Mouse (Mus musculus) thymus, postnatal 36 days (tissue): ENCODE measurements around the gene Ugt1a10.
"Not testable (repeated sequence)": the region's sequence is repeated elsewhere in the genome, so short reads cannot be mapped to it uniquely, and the experiment has no call there.

Experiments
- DNase-seq, 2 experiments: peaks; one replicate each; pipeline ENCODE4 v3.0.0; 2022; ENCODE audit warnings: mixed read lengths in 2 of 2

Ugt1a10 gene

GRCm38 (mm10) chr1:88215466-88216380 lies 160.5 kb downstream of the Ugt1a10 start:
- no peak for DNase-seq

- no peak for DNase-seq
Measured at GRCm38 (mm10) chr1:88216551-88216950, 161.4 kb downstream of the Ugt1a10 start.

GRCm38 (mm10) chr1:88217144-88217543 lies 162.0 kb downstream of the Ugt1a10 start:
- peak in 1 of 2 experiments; percentile 15 for DNase-seq

- no peak for DNase-seq
Measured at GRCm38 (mm10) chr1:88217576-88217975, 162.4 kb downstream of the Ugt1a10 start.

- DNase-seq = peak in 1 of 2 experiments; percentile 12
Measured at GRCm38 (mm10) chr1:88218051-88218450, 162.9 kb downstream of the Ugt1a10 start.

- no peak for DNase-seq
Measured at GRCm38 (mm10) chr1:88218591-88218990, 163.4 kb downstream of the Ugt1a10 start.

GRCm38 (mm10) chr1:88219054-88219453 lies 163.9 kb downstream of the Ugt1a10 start:
- DNase-seq = no peak

GRCm38 (mm10) chr1:88220336-88220735 lies 165.1 kb downstream of the Ugt1a10 start:
- DNase-seq = no peak

GRCm38 (mm10) chr1:88222216-88222615 lies 167.0 kb downstream of the Ugt1a10 start:
- no peak for DNase-seq

GRCm38 (mm10) chr1:88223011-88223515 lies 167.9 kb downstream of the Ugt1a10 start:
- DNase-seq = not testable (repeated sequence)

GRCm38 (mm10) chr1:88223591-88223990 lies 168.4 kb downstream of the Ugt1a10 start:
- no peak for DNase-seq

- DNase-seq = no peak
Measured at GRCm38 (mm10) chr1:88224029-88224776, 169.0 kb downstream of the Ugt1a10 start.

GRCm38 (mm10) chr1:88225301-88225700 lies 170.1 kb downstream of the Ugt1a10 start:
- DNase-seq = not testable (repeated sequence)

- no peak for DNase-seq
Measured at GRCm38 (mm10) chr1:88225741-88226140, 170.6 kb downstream of the Ugt1a10 start.

GRCm38 (mm10) chr1:88226670-88227379 lies 171.6 kb downstream of the Ugt1a10 start, which contains the start of gene Mroh2a:
Gene Mroh2a (plus strand): TSS chr1:88226986.
- DNase-seq = peak in 1 of 2 experiments; percentile 2

GRCm38 (mm10) chr1:88227482-88227881 lies 172.3 kb downstream of the Ugt1a10 start:
- peak in 1 of 2 experiments; percentile 3 for DNase-seq

- DNase-seq = peak; percentile 6 to 12
Measured at GRCm38 (mm10) chr1:88228121-88228520, 172.9 kb downstream of the Ugt1a10 start.

- DNase-seq = peak in 1 of 2 experiments; percentile 4
Measured at GRCm38 (mm10) chr1:88229566-88229965, 174.4 kb downstream of the Ugt1a10 start.

GRCm38 (mm10) chr1:88229986-88230385 lies 174.8 kb downstream of the Ugt1a10 start:
- peak in 1 of 2 experiments; percentile 7 for DNase-seq

- no peak for DNase-seq
Measured at GRCm38 (mm10) chr1:88230421-88230820, 175.2 kb downstream of the Ugt1a10 start.

- DNase-seq = no peak
Measured at GRCm38 (mm10) chr1:88230981-88231802, 176.0 kb downstream of the Ugt1a10 start.
